Mouse (Mus musculus): ENCODE results near the gene Asb17.

DNA sequence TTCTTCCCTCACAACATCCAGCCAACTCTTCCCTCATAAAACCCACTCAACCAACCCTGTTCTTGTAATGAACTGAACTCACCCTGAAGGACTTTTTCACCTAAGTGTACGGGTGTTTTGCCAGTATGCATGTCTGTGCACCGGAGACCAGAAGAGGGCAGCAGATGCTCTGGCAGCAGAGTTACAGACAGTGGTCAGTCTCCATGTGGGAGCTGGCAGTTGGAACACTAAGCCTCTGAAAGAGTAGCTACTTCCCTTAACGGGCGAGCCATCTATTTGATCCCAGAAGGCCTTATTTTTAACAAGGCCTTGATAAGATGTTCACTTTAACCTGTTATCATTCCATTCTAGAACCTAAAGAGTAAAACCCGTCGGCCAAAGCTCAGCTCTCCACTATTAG lies 60.6 kb downstream of the Asb17 start:
- TF ChIP-seq CTCF (IDR thresholded peaks at IDR 0.05; ENCODE audit: insufficient read depth, low read depth, low read length) (no peak), POLR2A (IDR thresholded peaks at IDR 0.05; ENCODE audit: insufficient read depth, low read depth, low read length) (no peak)
